Mouse (Mus musculus): Measurements from ENCODE around the gene Rapgef2.

DNA sequence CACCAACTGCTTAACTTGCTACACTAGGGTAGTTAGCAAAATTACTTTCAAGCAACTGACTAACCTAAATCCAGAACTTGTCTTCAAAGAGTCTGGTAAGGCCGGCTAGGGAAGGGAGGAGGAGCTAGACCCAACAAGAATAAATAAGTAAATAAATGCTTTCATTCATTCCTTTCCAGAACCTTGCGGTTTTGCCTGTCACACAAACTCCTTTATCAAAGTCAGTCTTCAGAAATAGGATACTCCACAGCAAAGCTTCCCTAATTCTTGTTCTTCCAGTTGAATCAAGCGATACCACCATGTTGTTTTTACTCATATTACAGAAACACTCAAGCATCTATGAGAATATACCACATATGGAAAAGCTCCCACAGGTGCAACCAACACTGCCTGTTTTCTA lies 2.3 kb downstream of the Rapgef2 start:
- TF ChIP-seq POLR2A (IDR thresholded peaks at IDR 0.05; ENCODE audit: borderline replicate concordance, extremely low read depth, insufficient read depth, insufficient read length, poor library complexity, severe bottlenecking) (no peak), CTCF (IDR thresholded peaks at IDR 0.05; ENCODE audit: borderline replicate concordance, extremely low read depth, insufficient read depth, insufficient read length) (no peak)

Measured in brain, embryonic 14.5 days (tissue).